Mouse (Mus musculus): ENCODE data around the gene Slc16a12.

Slc16a12 gene

DNA sequence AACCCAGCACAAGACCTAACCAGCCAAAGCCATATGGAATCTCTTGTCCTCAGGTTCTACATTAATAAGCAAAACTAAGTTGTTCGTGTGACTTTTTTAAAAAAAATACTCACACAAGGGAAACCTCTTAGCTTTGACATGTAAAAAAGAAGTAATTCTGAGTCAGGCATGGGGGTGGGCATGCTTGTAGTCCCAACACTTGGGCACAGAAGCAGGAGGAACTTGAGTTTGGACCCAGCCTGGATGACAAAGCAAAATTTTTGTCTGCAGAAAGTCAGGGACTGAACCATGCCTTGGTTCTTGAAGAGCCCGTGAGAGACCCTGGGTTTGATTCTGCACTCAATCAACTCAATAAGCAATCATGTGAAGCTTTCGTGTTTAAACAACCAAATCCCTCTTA, 17.6 kb downstream of the Slc16a12 start:
- DNase-seq (ENCODE audit: low spot score in 2 of 2), result no peak

DNA sequence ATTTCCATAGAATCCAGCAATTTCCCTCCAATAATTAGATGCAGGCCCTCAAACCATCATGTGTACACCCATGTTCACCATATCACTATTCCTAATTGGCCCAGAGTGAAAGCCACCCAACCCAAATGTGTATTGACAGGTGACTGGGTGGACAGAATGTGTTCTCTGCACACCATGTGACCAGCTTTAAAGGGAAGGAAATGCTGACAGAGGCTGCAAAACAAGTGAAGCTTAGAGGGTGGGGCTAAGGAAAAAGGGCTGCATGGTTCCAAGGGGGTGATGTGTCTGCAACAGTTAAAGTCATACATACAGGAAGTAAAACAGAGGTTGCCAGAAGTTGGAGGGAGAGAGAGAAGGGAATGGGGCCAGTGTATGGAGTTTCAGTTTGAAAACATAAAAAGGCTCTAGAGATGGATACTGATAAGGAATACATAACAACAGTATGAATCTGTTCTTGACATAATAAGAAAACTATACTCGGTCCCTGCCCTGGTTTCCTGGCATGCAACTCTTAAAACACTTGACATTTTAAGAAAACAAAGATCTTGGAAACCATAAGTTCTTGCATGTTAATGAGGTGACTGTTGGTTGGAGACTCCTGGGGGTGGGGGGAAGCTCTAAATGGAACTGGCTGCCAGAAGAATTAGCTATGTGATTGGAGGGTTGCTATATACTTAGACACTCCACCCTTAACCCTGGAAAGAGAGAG, 20.7 kb downstream of the Slc16a12 start:
- no peak for DNase-seq (ENCODE audit: low spot score in 2 of 2)

DNA sequence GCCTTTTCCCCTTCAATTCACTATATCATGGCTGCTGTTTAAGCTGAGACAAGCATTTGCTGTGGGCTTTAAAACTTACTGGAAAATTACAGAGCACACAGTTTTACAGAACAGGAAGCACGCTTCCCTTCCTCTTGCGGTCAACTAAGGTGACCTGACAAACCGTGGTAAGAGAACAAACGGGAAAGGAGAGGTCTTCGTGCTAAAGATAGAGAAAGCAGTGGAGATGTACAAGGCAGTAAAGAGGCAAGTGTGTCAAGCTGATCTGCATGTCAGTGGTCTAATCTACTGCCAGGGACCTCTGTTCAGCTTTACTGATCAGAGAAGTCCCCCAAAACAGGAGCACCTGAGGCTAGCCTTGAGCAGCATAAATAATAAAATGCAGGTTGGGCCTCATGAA, 21.7 kb downstream of the Slc16a12 start:
- no peak for DNase-seq (ENCODE audit: low spot score in 2 of 2)

DNA sequence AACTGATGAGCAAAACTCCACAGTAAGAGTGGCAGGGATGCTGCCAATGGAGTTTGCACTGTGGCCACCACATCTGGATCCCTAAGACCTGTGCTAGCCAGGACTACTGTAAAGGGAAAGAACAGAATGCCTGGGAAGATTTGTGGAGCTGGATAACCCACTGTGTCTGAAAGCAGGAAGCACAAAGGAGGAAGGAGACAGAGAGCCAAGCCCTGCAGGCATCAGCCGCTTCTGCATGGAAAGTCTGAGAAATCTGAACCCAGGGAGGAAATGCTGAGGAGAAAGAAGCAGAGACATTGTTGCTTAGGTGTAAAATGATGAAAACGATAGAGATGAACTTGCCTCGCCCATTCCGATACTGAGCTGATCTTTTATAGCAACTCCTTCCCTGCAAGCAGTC, 22.5 kb downstream of the Slc16a12 start:
- DNase-seq (ENCODE audit: low spot score in 2 of 2), result no peak

DNA sequence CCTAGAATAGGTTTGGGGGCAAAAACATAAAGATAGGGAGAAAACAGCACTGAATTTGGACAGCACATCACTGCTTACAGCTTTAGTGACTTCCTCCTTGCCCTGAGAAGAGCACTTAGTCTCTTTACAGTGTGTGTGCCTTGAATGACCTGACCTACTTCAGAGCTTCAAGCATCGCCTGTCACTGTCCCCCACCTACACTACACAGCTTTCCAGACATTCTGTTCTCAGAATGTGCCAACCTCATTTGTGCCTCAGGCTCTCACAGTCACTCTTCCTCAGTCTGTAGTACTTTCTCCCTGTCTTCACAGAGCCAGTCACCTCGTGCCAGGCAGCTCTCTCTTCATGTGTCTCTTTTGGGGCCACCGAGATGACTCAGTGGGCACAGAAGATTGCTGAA, 24.5 kb downstream of the Slc16a12 start:
- no peak for DNase-seq (ENCODE audit: low spot score in 2 of 2)

DNA sequence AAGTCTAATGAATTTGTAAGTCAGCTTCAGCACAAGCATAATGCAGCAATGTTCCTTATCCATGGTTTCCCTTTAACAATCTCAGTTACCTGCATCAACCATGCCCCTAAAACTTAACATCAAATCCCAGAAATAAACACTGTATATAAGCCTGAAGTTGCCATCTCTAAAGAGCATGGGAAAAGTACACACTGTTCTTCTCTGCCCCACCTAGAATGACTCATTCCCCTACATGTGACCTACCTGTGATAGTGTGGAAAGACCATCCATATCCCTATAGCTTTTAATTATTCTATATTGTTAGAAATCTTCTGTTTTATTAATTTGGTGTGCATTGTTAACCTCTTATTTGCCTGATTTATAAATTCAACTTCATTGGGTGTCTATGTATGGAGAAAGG, 27.0 kb downstream of the Slc16a12 start:
- no peak for DNase-seq (ENCODE audit: low spot score in 2 of 2)

DNA sequence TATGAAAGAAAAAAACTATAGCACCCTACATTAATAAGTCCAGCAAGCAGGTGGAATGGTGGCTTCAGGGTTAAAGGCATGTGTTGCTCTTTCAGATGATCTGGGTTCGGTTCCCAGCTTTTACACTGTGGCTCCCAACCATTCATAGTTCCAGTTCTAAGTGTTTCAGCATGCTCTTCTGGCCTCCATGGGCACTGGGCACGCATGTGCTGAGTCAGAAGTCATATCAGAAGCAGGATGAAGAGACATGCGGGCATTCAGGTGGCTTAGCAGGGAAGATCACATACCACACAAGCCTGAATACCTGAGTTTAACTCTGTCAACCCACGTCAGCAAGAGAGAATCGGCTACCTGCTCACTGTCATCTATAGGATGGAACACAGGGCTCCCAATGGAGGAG, 28.1 kb downstream of the Slc16a12 start:
- DNase-seq (ENCODE audit: low spot score in 2 of 2), result no peak

DNA sequence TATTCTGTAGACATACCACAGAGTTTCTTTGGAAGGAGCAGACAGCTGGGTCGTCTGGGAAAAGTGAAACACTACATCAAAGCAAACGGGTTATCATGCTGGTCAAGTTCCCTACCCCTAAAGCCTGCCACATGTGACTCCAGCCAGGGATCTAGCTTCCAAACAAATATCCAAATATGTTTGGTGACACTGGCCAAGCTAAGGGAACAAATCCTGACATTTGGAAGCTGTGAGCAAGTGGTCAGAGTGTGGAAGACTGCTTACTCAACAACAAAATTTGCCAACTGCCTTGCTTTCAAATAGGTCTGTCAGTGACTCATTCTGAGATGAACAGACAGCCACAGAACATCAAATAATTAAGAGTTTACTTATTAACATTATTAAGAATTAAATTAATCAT, 28.6 kb downstream of the Slc16a12 start:
- no peak for DNase-seq (ENCODE audit: low spot score in 2 of 2)

DNA sequence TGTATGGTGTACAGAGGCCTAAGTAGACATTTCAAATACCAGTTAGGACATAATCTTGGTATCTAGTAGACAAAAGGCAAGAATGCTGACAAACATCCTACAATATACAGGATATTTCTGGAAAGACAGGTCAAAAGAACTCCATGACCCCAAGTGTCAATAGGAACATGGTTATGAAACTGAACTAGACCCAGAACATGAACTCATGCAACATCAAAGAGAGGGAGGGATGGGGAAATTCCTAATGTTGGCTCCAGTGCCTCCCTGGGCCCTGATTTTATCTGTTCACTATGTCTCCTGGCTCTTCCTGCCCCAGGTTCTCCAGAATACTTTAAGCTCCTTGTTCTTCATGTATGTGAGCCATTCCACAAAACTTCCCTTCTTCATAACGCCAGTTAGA, 31.2 kb downstream of the Slc16a12 start:
- DNase-seq (ENCODE audit: low spot score in 2 of 2), result no peak

DNA sequence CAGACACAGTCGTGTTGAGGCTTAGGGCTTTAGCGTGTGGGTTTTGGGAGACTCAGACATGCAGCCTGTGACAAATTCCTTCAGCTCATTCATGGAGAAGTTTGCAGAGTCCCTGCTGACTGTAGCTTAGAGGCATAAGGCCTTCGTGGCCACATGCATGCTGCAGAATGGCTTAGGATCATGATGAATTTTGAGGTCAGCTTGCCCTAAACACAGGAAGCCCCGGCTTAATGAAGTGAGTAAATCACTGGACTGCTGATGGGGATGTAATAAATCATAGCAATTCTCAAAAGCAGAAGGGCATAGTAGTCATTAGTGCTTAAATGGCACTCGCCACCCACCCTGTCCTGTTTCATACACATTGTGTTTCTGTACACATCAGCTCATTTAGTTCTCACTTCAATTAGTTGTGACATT, 32.8 kb downstream of the Slc16a12 start:
- no peak for DNase-seq (ENCODE audit: low spot score in 2 of 2)

DNA sequence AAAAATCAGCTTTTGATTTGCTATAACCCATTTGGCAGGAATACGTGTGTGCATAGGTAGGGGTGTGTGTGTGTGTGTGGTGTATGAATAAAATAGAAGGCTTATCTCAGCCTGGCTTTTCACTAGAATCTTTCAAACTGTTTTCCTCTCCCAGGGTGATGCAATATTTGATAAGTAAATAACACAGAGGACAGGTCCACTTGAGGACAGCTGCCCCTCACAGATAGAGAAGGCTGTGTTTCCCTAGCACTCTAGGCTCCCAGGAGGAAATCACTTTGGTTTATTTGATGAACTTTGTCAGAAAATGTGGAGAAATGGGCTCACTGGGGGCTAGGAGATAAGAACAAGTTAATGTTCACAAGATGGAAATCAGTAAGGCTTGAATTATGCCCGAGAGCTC, 35.0 kb downstream of the Slc16a12 start:
- no peak for DNase-seq (ENCODE audit: low spot score in 2 of 2)

DNA sequence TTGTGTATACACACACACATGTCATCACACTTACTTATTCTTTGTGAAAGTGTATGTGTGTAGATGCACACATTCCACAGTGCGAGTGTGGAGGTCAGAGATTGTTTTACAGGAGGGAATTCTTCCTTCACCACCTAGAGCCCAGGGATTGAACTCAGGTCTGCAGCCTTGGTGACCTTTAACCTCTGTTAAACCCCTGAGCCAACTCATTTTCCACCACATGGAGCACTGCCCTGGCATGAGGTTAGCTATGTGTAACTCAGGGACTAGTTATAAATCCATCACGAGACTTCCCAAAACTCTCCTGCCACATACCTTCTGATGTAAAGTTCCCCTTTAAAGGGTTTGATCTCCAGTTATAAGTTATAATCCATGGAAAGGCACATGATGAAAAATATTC, 38.9 kb downstream of the Slc16a12 start:
- no peak for DNase-seq (ENCODE audit: low spot score in 2 of 2)

DNA sequence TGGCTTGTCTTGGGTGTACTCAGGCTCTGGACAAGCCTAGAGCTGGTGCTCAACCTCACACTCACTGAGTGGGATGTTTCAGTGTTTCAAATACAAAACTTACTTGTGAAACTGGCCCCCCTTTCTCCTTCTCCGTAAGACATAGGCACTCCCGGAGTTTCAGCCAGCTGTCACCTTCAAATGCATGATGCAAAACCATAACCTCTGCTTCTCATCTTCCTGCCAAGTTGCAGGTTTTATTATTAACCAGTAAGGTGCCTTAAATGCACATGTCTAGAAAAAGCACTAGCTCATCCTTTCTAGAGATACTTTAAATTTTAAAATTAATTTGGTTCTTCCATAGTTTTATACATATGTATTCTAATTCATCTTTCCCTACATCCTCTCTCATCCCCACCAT, 39.5 kb downstream of the Slc16a12 start:
- DNase-seq (ENCODE audit: low spot score in 2 of 2), result no peak

DNA sequence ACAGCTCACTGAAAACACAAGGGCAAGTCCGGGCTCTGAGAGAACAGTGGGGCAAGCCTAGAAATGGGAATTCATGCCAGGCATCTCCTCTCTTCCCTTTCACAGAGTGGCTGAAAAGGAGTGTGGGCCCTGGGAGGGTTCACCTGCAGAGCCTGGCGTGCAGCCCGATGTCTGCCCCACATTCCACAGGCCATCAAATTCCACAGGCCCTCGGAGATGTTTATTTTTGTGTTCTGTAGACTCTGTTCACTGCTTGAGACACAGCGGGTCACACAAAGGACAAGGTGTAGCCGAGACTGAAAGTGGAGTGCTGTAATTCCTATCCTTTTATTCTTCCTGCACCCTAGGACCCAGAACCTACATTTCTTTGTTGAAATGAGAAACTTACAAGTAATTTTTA, 40.8 kb downstream of the Slc16a12 start:
- no peak for DNase-seq (ENCODE audit: low spot score in 2 of 2)

DNA sequence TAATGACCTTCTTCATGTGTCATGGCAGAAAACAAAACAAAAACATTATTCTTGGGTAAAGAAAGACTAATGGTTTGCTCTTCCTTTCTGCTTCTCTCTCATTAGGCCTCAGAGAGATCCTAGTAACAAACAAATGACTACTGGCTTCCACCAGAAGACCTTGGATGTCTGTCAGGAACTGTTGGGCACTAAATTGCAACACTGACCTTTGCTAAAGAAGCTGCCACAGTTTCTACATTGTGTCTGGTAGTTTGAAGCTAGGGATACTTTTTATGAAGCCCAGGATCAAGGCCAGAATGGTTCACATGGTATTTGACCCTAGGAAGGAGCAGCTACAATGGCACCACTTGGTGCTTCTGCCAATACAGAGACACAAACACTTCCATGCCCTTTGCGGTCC, 41.9 kb downstream of the Slc16a12 start:
- no peak for DNase-seq (ENCODE audit: low spot score in 2 of 2)

DNA sequence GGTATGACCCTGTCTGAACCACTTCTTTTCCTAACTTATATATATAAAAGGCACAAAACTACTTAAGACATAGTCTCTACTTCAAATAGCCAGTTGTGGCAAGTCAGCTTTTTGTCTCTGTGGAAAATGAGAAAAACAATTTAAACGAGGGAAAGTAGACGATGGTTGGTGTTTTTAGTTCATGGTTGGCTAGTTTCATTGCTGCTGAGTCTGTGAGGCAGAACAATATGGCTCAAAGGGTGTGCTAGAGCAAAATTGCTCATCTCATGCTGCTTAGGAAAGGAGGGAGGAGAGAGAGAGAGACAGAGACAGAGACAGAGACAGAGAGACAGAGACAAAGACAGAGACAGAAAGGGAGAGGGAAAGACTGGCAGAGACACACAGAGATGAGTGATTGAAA, 47.8 kb downstream of the Slc16a12 start:
- no peak for DNase-seq (ENCODE audit: low spot score in 2 of 2)

DNA sequence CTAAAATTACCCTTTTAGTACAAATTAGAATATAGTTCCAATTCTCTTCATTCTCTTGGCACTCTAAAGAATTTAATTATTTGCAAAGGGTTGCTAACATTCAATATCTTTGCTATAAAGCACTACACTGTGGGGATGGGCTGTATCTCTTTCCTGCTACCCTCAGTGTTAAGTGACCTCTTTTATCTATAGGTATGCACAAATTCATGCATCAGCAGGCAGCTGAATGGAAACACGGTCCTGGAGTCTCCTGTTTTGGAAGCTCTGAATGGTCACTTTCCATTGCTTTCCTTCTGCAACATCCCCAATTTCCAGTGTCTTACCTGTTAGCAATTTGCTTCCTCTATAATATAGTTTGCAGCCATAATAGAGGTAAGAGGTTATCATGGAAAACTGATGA, 48.2 kb downstream of the Slc16a12 start:
- no peak for DNase-seq (ENCODE audit: low spot score in 2 of 2)

DNA sequence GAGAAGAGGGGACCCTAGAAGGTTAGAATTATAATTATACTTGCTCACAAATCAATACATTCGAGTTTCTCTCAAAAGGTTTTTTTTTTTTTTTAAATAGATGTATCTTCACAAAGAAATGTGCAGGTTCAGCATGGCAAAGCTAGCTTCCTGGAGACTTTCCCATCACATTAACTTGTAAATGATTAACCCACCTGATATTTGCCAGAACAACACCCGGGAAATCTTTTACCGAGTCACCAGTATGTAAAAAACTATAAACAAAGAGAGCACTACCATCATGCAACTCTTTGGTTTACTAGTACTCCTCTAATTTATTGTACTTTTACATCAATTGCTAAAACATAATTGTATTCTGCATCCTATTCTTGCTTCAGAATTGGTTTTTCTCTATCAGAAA, 48.7 kb downstream of the Slc16a12 start:
- DNase-seq (ENCODE audit: low spot score in 2 of 2), result no peak

DNA sequence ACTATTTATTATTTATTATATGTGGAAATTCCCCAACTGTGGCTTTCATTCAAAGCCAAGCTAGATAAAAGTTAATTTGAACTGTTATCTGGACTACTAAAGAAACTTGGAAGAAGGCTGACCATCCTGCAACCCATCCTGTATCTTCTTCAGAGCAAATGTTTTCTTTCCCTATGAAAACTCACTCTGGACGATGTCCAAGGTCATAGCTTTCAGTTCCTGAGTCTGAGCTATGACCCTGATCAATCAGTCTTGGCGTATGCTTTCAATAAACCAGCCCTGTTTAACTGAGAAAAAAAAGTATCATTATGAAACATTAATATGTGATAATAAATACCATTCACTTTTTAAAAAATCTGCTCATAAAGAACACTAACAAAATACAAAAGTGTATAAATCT, 49.6 kb downstream of the Slc16a12 start:
- DNase-seq (ENCODE audit: low spot score in 2 of 2), result no peak

DNA sequence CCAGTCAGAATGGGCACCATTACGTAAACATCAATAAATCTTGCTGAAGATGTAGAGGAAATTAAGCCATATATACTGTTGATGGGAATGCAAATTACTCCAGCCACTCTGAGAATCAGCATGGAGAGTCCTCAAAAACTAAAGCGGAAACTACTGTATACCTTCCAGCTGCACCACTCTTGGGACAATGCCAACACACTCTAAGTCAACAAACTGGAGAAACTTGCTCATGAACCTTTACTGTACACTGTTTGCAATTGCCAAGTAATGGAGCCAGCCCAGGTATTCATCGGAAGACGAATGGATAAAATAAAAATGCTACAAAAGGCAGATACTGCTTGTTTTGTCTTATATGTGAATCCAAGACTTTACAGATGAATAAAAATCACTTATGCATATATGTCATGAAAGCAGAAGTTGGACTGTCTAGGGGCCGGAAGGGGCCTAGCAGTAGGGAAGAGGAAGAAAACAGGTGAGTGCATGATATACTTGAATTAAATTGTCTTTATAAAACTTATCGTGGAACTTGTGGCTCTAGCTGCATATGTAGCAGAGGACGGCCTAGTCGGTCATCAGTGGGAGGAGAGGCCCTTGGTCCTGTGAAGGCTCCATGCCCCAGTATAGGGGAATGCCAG, 50.6 kb downstream of the Slc16a12 start:
- DNase-seq (ENCODE audit: low spot score in 2 of 2), result no peak

DNA sequence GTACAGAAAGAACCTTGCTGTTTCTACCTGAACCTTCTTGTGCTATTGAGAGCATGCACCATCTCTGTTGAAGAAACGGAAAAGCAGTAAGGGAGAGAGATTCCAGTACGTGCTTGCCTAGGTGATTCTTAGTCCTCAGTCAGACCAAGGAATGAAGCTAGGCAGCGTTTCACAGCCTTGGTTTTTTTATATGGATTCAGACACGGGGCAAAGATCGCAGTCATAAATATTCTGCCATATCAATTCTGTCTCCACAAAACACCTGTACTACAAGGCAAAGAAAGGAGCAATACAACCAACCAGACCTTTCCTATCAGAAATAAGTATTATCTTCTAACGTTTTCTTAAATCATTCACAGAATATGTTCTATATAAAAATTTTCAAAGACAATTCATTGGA, 55.7 kb downstream of the Slc16a12 start:
- no peak for DNase-seq (ENCODE audit: low spot score in 2 of 2)

DNA sequence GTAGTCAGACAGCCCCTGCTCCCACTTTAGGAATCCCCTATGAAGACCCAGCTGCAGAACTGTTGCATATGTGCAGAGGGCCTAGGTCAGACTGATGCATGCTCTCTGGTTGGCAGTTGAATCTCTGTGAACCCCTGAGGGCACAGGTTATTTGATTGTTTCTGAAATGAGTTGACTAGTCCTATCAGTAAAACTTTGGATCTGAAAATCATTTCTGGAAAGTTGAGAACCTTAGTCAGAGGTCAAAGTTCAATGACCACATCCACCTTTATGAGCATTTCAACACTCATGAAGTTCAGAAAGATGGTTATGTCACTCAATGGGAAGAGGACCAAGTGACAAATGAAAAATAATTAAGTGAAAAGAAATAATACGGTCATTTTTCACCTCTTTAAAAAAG, 61.6 kb downstream of the Slc16a12 start:
- no peak for DNase-seq (ENCODE audit: low spot score in 2 of 2)

DNA sequence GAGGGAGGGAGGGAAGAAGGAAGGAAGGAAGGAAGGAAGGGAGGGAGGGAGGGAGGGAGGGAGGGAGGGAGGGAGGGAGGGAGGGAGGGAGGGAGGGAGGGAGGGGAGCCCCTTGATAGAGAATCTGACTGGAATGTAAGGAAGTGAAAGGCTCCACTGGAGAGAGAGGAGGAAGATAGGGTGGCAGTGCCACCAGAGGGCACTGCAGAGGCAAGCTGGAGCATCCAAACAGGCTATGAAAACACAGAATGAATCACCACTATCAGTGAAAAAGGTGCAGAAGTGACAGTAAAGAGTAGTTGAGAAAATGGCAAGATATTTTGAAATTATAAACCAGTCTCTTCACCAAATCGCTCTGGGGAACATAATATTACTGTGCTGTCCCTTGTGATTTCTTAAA, 62.2 kb downstream of the Slc16a12 start:
- DNase-seq (ENCODE audit: low spot score in 2 of 2), result peak; percentile 24 to 30

DNA sequence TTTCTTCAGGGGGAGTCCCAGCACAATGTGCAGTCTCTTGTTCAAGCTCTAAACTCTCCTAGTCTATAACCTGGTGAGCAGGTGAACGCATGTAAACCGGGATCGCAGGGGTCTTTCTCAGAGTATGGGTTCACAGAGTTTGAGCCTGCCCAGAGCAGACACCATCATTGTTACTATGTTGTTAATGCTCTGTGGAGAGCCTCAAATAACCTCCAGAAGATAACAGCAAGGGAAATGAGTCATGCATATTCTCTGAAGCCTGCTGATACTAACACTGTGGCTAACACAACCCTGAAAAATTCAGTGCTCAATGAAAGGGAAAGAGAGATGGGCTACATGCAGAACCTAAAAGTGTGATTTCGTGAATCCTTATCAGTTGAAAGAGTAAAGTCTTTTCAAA, 68.7 kb downstream of the Slc16a12 start:
- no peak for DNase-seq (ENCODE audit: low spot score in 2 of 2)

Measured in right cerebral cortex, postnatal 36 days (tissue).